ENCODE assay signal across 12 mouse cellular contexts in genomic region chr1:157969635-157970111, GRCm38 (mm10).
DNase-seq lines count a peak whose midpoint lies in the region; ATAC-seq and TF ChIP-seq lines count a peak whose summit lies in the region.
"Had no signal": no experiment of that assay in that cellular context is flagged by ENCODE, and none has a peak within 500 bp of the region (broad histone marks: within the 10 kb centered on the region; RNA-seq: fewer than 3 reads in every experiment).

No protein-coding gene starts in this region.

- no peaks in the 10 kb centered on the region for H3K9me3 ChIP-seq in forebrain, embryonic 11.5 days (ENCODE audit: control insufficient read depth, low read length)
- no peaks in the 10 kb centered on the region for H3K9me3 ChIP-seq in kidney, embryonic 16.5 days (ENCODE audit: low read length)
- H3K9me3 ChIP-seq: embryonic facial prominence, embryonic 13.5 days; stomach, embryonic 15.5 days had no signal

- intact Hi-C loops in left cerebral cortex, postnatal 4 days (cut with DNase I) = no loop called here

- peak; percentile 16 for DNase-seq in left cerebral cortex, adult 11 months (ENCODE audit: low spot score)
- no peak for DNase-seq in left cerebral cortex, postnatal 4 days
- DNase-seq in forebrain, embryonic 11.5 days (ENCODE audit: low spot score) = peak; percentile 70
- peak in 1 of 2 experiments; percentile 31 for DNase-seq in layer of hippocampus, adult 2 months (ENCODE audit: low spot score in 2 of 2)
- DNase-seq in retina, embryonic 14.5 days (ENCODE audit: low spot score) = peak; percentile 84
- DNase-seq in cerebellum, postnatal 36 days = no peak
- DNase-seq in gastrocnemius, postnatal 4 days (ENCODE audit: low spot score in 2 of 2) = no peak
- DNase-seq: liver; lung, postnatal 36 days had no signal

- no peaks in the 10 kb centered on the region for H3K36me3 ChIP-seq in forebrain, embryonic 11.5 days (ENCODE audit: control insufficient read depth, insufficient read depth, low read length)
- no peaks in the 10 kb centered on the region for H3K36me3 ChIP-seq in kidney, embryonic 16.5 days (ENCODE audit: insufficient read depth, low read length)
- H3K36me3 ChIP-seq: embryonic facial prominence, embryonic 13.5 days; stomach, embryonic 15.5 days had no signal

- no peak overlapping the region for H3K9ac ChIP-seq in forebrain, embryonic 11.5 days (ENCODE audit: low read length)
- H3K9ac ChIP-seq in kidney, embryonic 16.5 days (replicated peaks; ENCODE audit: low read length) = no peak overlapping the region
- H3K9ac ChIP-seq: embryonic facial prominence, embryonic 13.5 days; stomach, embryonic 15.5 days had no signal

- TF ChIP-seq CTCF in layer of hippocampus, adult 2 months (conservative IDR thresholded peaks at IDR 0.05) = no peak

- no peak overlapping the region for H3K4me3 ChIP-seq in forebrain, embryonic 11.5 days (ENCODE audit: low read depth, low read length)
- no peak overlapping the region for H3K4me3 ChIP-seq in layer of hippocampus, adult 2 months
- H3K4me3 ChIP-seq in kidney, embryonic 16.5 days (ENCODE audit: low read length) = no peak overlapping the region
- H3K4me3 ChIP-seq: embryonic facial prominence, embryonic 13.5 days; stomach, embryonic 15.5 days had no signal

- H3K4me2 ChIP-seq in forebrain, embryonic 11.5 days (ENCODE audit: low read depth, low read length, severe bottlenecking) = no peak overlapping the region
- no peak overlapping the region for H3K4me2 ChIP-seq in kidney, embryonic 16.5 days (replicated peaks; ENCODE audit: low read depth, low read length)
- H3K4me2 ChIP-seq: embryonic facial prominence, embryonic 13.5 days; stomach, embryonic 15.5 days had no signal

- H3K27ac ChIP-seq in forebrain, embryonic 11.5 days (ENCODE audit: low read depth, low read length) = peak overlapping the region; percentile 58
- peak overlapping the region; percentile 53; the same call in 1 of the 2 replicates for H3K27ac ChIP-seq in layer of hippocampus, adult 2 months
- H3K27ac ChIP-seq in kidney, embryonic 16.5 days (ENCODE audit: low read length) = no peak overlapping the region
- H3K27ac ChIP-seq: embryonic facial prominence, embryonic 13.5 days; stomach, embryonic 15.5 days had no signal

- peak; percentile 95 for ATAC-seq in forebrain, embryonic 11.5 days (replicated peaks; ENCODE audit: low FRiP score)
- no peak for ATAC-seq in kidney, embryonic 16.5 days (ENCODE audit: low FRiP score, low TSS enrichment)

- H3K27me3 ChIP-seq in forebrain, embryonic 11.5 days (ENCODE audit: control insufficient read depth, insufficient read depth, low read length) = no peaks in the 10 kb centered on the region
- no peaks in the 10 kb centered on the region for H3K27me3 ChIP-seq in kidney, embryonic 16.5 days (ENCODE audit: insufficient read depth, low read length)
- H3K27me3 ChIP-seq: embryonic facial prominence, embryonic 13.5 days; stomach, embryonic 15.5 days had no signal

- 17% methylated on average over 6 of the region's 6 CpGs for WGBS in forebrain, embryonic 11.5 days
- 55% methylated on average over 6 of the region's 6 CpGs for WGBS in kidney, embryonic 16.5 days

- peaks cover 6% of the 10 kb centered on the region; the same call in 1 of the 2 replicates for H3K4me1 ChIP-seq in forebrain, embryonic 11.5 days (replicated peaks; ENCODE audit: control insufficient read depth, insufficient read depth, low read length)
- no peaks in the 10 kb centered on the region for H3K4me1 ChIP-seq in kidney, embryonic 16.5 days (ENCODE audit: insufficient read depth, low read length)
- H3K4me1 ChIP-seq: embryonic facial prominence, embryonic 13.5 days; stomach, embryonic 15.5 days had no signal

Comparison
In these comparisons a context has a peak if more than half of its experiments do, and no peak if none do; other contexts are left out.
1. DNase-seq: peak in left cerebral cortex, adult 11 months (single experiment), forebrain, embryonic 11.5 days (single experiment) and retina, embryonic 14.5 days (single experiment); none in left cerebral cortex, postnatal 4 days (single experiment), cerebellum, postnatal 36 days (0 of 2) and gastrocnemius, postnatal 4 days (0 of 2).